Mouse (Mus musculus): Measurements from ENCODE around the gene Rasl12.

Gene Rasl12

DNA sequence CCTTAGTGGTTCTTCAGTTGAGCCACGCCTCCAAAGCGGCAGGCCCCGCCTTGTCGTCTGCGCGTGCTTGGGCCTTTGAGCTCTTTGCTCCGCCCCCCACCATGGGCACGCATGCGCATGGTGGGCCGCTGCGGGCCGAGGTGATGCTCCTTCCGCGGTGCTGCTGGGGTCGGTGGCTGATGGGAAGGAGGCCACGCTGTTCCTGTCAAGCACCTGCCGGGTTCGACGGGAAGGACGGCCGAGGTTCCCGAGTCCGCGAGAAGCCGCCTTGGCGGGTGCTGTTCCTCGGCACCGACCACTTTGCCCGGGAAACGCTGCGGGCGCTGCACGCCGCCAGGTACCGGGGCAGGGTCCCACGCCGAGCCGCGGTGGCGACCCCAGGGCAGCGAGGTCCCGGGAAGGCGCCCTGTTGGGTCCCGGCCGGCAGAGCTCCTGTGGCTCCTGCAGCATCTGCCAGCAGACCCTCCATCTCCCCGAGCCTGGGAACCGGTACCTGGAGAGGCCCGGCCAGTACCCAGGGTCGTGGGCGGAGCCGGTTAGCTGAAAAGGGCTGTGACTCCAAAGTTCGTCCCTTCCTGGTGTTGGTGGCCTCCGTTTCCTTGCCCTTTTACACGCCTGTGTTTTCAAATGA, 37.5 kb downstream of the Rasl12 start, which contains the start of gene Mtfmt:
Mtfmt (plus strand) TSS at position 112 of the 631 bp plus-strand sequence.
- peak; percentile 76 to 82 for DNase-seq (ENCODE audit: low spot score in 2 of 2)

DNA sequence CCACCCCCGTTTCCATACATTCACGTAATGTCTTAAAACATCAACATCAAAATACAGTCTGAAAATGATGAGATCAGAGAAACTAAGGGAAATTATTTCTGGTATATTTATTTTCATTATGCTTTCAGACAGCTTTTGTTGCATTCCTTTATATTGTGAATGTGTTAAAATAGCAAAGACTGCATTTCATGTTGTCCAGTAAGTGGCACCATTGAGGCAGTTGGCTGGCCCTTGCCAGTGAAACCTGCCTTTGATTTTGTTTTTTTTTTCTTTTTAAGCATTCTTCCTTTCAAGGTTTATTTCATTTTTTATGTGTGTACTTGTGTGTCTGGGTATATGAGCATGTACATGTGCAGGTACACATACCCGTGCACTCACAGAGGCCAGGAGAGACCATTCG, 46.4 kb downstream of the Rasl12 start:
- no peak for DNase-seq (ENCODE audit: low spot score in 2 of 2)

DNA sequence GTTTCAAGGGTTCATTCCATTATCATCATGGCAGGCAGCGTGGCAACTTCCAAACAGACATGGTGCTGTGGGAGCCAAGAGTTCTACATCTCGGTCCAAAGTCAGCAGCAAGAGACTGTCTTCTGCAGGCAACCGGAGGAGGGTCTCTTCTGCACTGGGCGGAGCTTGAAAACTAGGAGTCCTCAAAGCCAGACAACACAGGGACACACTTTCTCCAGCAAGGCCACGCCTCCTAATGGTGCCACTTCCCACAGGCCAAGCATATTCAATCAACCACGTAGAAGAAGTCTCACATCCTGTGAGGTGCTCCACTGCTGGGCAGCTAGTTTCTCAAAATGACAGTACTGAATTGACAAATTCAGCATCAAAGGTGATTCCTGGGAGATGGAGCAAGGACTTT, 49.6 kb downstream of the Rasl12 start:
- DNase-seq (ENCODE audit: low spot score in 2 of 2), result no peak

DNA sequence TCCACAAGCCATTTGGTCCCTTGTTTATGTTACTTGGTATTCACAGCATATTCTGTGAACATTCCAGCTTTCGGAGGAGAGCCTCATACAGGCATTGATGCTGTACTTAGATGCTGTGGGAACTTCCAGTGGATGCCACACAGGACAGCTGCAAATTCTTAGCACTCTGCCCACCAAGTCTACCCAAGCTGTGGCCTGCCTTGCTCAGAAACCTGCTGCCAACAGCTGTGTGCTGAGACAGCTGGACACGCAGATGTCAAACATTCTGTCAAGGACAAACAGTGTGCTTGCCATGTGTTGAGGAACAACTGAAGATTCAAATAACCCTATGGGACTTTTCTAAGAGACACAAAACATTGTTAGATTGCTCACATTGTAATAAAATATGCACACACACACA, 60.7 kb downstream of the Rasl12 start:
- DNase-seq (ENCODE audit: low spot score in 2 of 2), result no peak

DNA sequence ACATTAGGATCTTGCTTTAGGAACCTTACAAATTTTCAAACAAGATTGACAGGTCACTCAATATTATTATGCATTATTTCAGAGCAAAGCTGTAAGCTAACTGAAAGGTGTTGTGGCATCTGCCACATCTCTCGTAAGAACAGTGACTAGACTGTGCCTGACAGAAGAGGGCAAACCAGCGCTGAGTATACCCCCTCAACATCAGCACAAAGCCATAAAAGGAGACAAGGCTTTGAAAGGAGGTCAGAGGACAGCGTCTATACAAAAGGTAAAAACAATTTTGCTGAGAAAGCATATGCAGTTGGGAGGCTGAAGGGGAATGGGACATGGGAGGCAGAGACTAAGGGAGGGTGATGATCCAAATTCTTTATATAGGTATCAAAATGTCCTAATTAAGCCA, 61.9 kb downstream of the Rasl12 start:
- DNase-seq (ENCODE audit: low spot score in 2 of 2), result no peak

DNA sequence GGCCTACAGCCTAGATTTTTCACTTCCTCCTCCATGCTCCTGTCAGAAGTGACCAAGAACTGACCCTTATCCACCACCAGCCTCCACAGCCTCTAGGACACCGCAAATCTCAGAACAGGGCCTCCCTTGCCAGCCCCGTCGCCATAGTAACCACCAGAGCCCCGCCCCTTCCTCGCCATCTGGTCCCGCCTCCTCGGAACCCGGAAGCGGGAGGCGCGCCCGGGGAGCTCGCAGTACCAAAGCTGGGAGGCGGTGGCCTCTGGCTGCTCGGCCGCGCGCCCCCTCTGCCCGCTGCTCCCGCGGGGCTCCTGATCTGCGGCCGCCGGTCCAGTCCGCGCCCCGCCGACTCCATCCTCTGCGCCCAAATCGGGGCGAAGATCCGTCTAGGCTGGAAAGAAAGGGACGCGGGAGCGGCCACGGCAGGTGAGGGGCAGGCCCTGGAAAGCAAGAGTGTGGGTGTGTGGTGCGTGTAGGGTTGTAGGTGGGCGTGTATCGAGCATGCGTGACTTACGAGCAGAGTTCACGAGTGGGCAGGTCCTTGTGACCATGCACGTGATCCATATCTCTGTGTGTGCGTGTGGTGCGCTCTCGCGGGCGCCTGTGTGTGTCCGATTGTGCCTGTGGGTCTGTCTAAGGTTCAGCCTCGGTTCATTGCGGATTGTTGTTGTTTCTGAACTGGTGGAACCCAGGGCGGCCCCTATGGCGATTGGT, 62.6 kb downstream of the Rasl12 start, which contains the start of gene Spg21:
Spg21 (plus strand) TSS at position 216 of the 711 bp plus-strand sequence.
- peak; percentile 87 to 92 for DNase-seq (ENCODE audit: low spot score in 2 of 2)

DNA sequence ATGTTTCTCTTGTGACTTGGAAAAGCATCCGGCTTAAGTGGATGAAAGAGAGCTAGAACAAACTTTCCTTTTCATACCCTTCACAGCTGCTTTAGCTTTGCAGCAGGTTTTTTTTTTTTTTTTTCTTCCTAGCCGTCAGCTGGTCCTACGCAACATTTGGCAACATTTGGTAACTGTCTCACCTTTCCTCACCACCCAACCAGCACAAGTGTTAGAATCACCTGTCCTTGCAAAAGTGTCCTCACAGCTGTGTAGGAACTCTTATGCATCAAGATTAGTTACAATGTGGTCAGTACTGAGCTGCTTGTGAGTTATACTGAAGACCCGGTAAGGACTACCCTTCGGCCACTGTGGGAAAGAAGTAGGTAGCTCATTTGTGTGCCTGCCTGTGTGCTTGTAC, 64.2 kb downstream of the Rasl12 start:
- DNase-seq (ENCODE audit: low spot score in 2 of 2), result no peak

DNA sequence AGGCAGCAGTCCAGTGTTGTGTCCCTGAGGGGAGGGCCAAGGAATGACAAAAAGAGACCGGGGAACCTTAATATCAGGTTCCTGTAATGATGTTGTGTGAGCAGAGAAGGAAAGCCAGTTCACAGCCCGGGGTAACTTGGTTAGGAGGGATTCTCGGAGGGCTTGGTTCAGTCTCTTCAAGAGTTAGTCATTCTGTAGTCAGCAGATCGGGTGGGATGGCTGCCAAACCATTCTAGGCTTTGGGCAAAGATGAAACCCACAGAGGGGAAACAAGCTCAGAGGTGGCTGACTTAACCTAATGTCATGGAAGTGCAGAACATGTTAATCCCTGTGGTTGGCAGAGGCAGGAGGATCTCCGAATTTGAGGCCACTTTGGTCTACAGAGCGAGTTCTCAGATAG, 65.9 kb downstream of the Rasl12 start:
- no peak for DNase-seq (ENCODE audit: low spot score in 2 of 2)
